Mouse (Mus musculus) megakaryocyte, embryonic 14.5 days (primary cell): ENCODE results near the gene Vps13d.

Source experiments
- FLI1 ChIP-seq: IDR thresholded peaks from 2 replicates; pipeline ENCODE4 v1.6.1; 2012; ENCODE audit warnings: low read length, inconsistent platforms, mixed read lengths
- GATA1 ChIP-seq: IDR thresholded peaks from 3 replicates; pipeline ENCODE4 v1.6.1; 2012; ENCODE audit warnings: mixed read lengths, low read length, inconsistent platforms, borderline replicate concordance

DNA sequence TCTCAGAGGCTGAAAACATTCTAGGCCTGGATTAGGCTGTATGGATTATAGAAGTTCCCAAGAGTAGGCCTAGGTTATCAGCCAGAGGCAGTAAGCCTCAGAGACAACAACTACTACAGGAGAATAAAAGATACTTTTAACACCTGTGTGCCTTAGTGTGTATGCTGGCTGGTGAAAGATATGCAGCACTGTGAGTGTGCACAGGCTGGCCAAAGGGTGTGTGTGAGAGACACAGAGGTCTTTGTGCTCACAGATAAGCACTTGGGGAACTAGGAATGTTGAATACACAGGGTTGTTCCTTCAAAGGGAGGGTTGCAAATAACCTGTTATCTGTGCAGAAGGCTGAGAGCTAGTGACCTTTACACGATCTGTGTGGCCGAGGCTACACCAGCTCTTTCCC, 115.5 kb downstream of the Vps13d start:
- TF ChIP-seq GATA1 (no peak), FLI1 (no peak)
